Mouse (Mus musculus) cortical plate, adult 2 months (tissue): ENCODE results near the gene Exoc4.

ENCODE experiments used
- CTCF ChIP-seq: fragments of 200-500 bp; IDR thresholded peaks from 2 replicates; pipeline ENCODE4 v1.5.1; 2011; ENCODE audit warnings: mild to moderate bottlenecking, control low read depth, low read length; ENCODE audit not compliant: insufficient read depth; ENCODE audit errors: extremely low read depth
- POLR2A ChIP-seq: fragments of 200-500 bp; IDR thresholded peaks from 2 replicates; pipeline ENCODE4 v1.6.1; 2011; ENCODE audit warnings: mild to moderate bottlenecking, low read length, control low read depth; ENCODE audit not compliant: insufficient read depth; ENCODE audit errors: extremely low read depth

GRCm38 (mm10) chr6:33226700-33227099 lies 22.2 kb upstream of the Exoc4 start:
- no peak for TF ChIP-seq CTCF
- no peak for TF ChIP-seq POLR2A
